Mouse (Mus musculus) mouse trophoblast stem cell (cell line): ENCODE data around the gene Epc2.
"Not testable (repeated sequence)": the region's sequence is repeated elsewhere in the genome, so short reads cannot be mapped to it uniquely, and the experiment has no call there.

Source experiments
- in situ Hi-C, 2 experiments: fragments of 300-500 bp; cut with MseI, MboI; formaldehyde crosslinking; loops; 2 replicates in 1 of 2; 3 replicates in 1 of 2; pipeline ENCODE4 v1.15.1; 2025

The Epc2 gene

DNA sequence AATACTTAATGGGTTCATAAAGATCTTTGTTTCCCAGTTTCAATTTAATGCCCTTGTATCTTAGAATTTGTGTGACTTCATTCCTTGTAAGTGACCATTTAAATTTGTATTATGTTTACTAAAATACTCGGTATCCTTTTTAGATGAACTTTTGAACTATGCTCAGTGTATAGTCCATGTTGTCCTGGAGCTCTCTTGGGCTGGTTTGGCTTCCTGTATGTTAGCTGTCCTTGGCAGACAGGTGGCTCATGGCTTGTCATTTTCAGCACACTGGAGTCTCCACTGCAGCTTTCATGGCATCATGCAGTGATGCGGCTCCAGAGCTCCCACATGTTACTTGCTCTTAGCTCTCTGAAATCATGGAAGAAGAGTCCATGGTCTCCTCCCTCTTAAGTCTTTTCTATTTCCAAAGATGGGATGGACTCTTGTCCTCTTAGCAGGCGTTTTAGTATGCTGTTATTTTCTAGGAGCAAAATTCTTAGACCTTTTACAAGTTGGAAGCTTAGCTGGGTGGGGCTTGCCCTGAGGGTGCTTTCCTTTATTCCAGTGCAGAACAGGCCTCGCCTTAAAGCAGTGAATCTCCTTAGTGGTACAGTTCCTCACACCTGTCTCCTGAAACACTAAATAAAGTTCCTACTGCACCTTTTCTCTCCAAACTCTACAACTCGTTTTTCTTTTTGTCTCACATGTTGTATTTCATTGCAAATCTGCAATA, 20.5 kb downstream of the Epc2 start:
- in situ Hi-C loops: no loop called here

DNA sequence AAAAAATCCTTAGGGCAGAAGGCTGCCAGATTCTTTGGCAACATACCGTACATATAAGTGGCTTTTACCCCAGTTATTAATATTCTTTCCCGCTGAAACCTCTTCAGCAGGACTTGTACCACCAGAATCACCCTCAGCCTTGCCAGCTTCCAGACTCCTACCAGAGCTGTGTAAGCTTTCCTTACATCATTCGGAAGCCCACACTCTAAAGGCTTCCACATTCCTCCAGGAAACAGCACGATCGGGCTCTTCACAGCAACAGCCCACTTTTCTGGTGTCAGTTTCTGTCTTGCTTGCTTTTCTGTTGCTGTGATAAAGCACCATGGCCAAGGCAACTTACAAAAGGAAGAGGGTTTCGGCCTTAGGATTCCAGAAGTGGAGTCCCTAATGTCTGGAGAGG, 21.2 kb downstream of the Epc2 start:
- in situ Hi-C loops: no loop called here

DNA sequence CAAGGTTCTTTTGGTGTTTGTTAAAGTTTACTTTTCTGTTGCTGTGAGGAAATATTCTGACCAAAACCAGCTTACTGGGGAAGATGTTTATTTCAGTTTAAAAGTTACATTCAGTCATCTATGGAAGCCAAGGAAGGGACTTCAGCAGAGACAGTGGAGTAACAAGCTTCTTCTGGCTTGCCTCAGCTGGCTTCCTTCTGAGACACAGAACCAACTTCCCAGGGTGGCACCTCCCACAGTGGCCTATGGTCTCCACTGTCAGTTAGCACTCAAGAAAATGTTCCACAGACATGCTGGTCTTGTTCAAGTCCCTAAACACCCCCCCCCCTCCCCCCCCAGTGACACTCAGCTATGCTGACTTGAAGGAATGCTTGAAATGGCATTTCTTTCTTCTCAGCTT, 30.9 kb downstream of the Epc2 start:
- in situ Hi-C loops: no loop called here

DNA sequence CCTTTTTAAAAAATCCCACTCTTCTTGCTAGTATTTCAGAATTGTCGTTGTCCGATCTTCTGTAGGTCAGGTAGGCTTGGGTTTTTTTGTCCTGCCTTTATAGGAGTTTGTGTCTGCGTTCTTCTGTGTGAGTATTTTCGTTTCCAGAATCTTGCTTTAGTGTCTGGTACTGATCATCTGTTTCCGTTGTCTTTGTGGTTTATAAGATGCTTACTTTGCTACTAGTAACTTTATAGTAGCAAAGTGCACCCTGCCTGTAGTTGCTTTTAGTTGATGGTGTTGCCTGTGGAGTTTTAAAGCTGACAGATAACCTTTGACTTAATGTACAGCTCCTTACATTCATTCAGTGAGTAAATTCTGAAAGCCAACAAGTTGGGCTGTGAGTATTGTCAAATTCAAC, 32.1 kb downstream of the Epc2 start:
- in situ Hi-C loops: no loop called here

DNA sequence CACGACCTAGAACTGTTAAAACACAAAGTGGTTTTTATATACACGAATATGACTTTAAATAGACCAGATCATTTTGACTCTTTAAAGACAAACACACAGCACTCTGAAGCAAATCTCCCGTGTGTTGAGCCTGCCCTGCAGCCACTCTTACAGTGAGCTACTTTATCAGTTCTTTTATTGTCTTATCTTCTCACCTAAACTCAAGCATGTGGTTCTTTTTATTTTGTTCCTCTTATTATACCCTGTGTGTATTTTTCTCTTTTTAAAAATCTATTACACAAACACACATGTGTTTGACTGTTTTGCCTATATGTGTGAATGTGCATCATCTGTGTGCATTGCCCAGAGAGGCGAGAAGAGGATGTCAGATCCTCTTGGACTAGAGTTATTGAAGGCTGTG, 50.1 kb downstream of the Epc2 start:
- in situ Hi-C loops: no loop called here

DNA sequence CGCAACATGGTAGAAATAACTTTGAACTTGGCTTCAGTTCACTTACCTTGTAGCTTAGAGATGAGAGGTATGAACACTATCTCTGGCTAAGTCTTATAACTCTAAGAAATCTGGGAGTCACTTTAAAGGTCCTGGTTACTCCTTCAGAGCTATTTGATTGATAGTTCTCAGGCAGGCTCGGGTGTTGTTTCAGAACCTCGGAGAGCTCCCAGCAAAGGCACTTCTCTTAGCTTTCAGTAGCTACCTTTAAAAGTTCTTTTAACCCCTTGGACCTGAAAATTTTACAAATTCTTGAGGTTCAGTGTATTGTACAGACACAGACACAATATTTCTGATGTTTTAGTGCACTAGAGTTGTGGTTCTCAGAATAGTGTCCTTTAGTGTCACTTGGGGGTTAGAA, 52.3 kb downstream of the Epc2 start:
- in situ Hi-C loops: no loop called here

DNA sequence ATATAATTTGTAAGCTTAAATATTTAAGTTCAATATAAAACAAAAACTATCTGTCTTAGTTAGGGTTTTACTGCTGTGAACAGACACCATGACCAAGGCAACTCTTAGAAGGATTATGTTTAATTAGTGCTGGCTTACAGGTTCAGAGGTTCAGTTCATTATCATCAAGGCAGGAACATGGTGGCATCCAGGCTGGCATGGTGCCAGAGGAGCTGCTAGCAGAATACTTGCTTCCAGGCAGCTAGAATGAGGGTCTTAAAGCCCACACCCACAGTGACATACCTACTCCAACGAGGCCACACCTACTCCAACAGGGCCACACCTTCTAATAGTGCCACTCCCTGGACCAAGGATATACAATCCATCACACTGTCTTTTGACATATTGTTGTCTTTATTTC, 53.9 kb downstream of the Epc2 start:
- in situ Hi-C loops: not testable (repeated sequence)

DNA sequence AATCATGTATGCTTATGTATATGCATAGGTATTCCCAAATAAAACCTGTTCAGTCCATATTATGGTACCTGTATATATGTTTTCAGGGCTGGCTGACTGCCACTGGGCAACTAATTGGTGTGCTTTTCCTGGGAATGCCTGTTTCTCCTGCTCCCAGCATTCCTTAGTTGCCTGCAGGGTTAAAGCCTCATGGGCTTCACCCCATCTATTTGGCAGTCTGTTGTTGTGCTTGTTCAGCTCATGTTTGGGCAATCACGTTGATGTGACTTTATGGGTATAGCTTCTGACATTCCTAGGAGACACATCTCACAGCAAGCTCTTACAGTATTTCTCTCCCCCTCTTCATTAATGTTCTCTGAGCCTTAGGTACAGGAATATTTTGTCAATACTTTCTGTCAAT, 59.5 kb downstream of the Epc2 start:
- in situ Hi-C loops: no loop called here

DNA sequence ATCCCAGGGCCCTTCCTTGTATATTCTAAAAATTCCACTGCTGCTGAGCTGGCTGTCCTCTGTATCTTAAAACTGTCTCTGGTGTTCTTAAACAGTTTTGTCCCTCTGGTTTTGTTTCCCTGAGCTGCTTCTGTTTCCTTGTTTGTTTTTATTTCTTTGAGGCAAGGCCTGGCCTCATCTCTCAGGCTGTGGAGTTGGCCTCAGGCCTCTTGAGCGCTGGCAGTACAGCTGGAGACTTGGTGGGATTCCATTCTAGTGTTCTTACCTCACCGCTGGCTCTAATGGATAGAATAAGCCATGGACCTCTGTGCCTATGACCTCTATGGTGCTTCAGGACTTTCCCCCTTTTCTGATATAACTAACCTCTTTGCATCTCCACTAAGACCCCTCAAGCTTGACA, 64.7 kb downstream of the Epc2 start:
- in situ Hi-C loops: no loop called here

DNA sequence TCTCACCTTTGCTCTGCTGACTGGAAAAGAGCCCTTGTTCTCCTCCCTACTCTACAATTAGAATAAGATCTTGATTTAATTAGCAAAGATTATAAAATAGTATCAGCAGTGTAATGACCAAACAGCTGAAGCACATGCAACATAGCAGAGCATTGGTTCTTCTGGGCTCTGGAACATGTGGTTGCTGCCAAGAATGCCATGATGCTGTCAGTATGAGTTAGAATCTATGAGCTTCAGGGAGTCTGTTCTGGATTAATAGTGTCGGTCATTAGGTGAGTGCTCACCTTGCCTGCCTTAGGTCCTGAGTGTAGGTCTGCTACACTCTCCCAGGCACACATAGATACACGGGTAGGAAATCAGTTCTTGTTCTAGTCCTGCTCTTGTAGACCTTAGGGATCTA, 69.1 kb downstream of the Epc2 start:
- in situ Hi-C loops: no loop called here

DNA sequence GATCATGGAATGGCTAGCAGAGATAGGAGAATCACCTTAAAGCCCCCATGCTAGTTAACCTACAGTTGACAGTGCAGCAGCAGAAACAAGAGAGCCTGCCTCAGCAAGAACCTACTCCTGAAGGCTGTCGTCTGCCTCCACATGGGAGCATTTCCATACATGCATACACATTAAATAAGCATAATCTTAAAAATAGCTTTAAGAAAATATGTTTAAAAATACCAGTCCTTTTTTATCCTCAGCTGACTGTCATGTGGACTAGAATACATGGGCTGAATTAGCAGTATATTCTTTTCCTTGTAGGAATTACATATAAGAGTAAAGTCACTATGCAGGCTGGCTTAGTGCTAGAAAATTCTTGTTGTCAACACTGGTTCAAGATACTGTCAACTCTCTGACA, 69.7 kb downstream of the Epc2 start:
- in situ Hi-C loops: no loop called here

DNA sequence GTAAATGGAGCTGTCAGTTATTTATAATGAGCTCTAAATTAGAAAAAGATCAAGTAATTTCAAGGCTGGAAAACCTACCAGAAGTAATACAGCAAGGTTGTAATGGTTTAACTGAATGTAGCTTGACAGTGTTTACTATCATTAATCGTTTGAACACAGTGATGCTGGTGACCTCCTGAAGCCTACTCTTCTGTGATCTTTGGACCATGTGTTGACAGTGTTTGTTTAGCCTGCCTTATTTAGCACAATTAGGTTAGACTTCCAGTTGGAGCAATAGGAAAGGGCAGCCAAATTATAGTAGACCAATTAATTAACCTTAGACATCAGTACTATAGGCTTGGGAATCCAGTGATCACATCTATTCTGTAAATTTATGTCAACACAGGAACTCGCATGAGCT, 70.3 kb downstream of the Epc2 start:
- in situ Hi-C loops: no loop called here

DNA sequence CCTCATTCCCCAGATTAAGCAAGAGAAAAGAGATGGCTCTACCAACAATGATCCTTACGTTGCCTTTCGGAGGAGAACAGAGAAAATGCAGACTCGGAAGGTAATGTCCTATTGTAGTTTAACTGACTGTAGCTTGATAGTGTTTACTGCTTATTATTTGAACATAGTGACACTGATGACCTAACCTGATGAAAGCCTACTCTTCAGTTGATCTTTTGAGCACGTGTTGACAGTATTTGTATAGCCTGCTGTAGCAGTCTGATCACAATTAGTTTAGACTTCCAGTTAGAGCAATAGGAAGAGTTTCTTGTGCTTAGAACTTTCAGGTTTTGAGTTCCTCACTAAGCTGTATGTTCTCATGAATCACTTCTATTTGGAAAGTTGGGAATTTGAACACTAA, 71.3 kb downstream of the Epc2 start:
- in situ Hi-C loops: no loop called here

DNA sequence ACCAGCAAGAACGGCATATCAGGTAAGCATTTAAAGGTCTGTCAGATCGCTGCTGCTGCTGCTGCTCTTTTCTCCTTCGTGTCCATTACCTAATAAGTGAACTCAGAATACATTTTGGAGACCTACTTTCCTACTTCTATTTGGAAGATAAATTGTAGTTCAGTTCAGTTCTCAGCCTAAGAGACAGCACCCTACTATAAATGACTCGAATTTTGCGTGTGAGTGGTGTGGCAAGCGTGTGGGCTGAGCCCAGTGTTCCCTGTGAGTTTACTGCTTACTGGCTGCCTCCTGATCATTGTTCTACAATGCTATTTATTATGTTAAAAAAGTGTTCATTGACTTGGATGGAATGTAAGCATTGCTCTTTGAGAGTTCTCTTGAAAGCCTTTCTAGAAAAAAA, 85.9 kb downstream of the Epc2 start:
- in situ Hi-C loops: no loop called here

DNA sequence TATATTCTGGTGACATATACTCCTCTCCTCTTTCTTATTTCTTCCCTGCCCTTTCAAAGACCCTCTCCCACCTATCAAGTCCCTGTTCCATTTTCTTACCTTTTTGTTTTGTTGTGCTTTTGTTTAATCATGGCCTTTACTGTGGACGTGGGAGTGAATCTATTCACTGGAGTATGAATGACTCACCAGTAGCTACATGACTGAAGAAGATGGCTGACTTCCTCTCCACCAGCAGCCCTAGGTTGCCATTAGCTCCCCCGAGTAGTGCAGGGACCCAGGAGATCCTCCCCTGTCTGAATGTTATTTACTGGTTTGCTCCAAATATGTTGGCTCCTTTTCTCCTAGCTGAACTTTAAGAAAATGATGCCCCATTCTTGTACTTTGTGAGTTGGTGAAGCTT, 86.8 kb downstream of the Epc2 start:
- in situ Hi-C loops: no loop called here

DNA sequence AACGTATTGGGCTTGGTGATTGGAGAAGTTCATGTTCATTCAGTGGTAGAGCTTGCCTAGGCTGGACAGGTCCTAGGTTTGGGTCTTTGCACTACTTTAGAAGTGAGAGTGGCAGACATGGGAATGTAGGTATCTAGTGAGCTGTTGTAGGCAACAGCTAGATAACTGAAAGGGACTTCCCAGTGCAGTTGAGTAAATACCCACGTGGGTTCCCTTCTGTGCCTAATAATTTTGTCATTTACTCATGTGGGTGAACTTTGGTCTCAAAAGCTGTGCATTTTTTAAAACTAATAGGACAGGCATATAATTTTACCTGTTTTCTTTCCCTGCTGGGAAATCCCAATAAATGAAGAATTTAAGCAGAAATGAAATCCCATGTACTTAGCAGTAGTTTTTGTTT, 88.5 kb downstream of the Epc2 start:
- in situ Hi-C loops: no loop called here

DNA sequence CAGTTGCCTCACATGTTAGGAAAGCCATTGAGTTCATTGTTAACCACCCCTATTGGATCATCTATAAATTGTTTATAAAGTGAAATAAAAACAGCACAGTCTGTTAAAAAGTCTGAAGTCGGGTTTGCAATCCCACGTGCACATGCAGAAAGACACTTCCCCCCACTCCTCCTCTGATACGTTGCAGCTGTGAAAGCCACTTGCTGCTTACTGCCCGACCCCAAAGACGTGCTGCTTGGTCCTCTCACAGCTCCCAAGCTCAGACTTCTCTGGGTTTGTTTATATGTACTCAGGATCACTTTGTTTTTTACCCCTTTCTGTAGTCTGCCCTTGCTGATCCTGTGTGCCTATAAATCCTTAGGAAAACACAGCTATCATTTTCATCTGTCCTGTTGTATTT, 96.5 kb downstream of the Epc2 start:
- in situ Hi-C loops: no loop called here

DNA sequence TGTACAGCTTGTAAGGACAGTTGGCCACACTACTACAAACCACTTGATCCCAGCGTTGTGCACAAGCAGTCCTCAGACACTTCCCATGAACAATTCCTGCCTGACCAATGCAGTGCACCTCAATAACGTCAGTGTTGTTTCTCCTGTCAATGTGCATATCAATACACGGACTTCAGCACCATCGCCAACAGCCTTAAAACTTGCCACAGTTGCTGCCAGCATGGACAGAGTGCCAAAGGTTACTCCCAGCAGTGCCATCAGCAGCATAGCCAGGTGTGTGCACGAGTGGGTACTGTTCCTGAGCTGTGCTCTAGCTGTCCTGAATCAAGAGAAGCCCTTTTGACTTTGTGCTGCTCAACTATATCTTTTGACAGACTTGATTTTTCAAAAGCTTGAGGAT, 97.2 kb downstream of the Epc2 start:
- in situ Hi-C loops: no loop called here

DNA sequence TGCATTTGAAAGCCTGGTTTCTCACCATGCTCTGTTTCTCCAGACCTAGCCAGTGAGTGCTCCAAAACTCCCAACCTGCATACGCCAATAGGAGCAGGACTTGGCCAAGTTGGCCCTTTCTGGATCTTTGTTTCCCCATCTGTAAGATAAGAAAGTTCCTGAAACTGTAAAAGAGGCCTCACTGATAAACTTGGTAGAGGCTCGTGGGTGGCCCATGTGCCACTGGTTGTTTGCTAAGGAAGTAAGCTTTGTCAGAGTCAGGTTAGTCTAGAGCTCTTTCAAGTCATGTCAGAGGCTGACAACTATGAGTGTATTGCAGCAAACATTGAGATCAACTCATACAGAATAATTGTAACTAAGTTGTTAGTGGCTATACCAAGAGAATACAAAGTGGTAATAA, 101.8 kb downstream of the Epc2 start:
- in situ Hi-C loops: no loop called here

DNA sequence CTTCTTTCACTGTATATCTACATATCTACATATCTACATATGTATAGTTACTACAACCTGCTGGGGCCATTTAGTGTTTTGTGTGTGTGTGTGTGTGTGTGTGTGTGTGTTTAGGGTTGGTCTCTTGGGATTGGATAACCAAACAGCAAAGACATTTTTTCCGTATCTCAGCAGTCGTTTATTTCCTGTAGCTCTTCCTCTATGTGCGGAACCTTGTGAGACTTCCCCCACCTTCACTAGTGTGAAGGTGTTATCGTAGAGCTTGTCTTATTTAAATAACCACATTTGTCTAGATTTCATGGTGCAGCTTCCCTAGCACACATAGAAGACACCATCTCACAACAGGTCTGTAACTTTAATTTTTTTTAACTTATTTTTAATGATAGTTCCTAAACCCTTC, 106.1 kb downstream of the Epc2 start:
- in situ Hi-C loops: no loop called here

DNA sequence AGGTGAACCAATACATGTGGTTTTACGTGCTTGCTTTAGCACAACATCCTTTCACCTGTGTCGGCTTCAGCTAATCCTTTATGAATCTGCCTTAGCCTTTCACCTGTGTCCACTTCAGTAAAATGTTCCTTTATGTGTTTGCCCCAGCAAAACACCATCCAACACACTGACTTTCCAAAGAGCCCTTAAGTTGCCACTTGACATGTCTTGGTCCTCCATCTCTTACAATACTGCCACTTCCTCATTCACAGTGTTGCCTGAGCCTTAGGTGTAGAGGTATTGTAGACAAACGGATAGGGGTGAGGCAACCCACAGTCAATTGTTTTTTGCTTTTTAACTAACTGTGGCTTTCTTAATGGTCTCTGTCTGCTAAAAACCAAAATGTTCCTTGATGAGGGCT, 107.1 kb downstream of the Epc2 start:
- in situ Hi-C loops: no loop called here

DNA sequence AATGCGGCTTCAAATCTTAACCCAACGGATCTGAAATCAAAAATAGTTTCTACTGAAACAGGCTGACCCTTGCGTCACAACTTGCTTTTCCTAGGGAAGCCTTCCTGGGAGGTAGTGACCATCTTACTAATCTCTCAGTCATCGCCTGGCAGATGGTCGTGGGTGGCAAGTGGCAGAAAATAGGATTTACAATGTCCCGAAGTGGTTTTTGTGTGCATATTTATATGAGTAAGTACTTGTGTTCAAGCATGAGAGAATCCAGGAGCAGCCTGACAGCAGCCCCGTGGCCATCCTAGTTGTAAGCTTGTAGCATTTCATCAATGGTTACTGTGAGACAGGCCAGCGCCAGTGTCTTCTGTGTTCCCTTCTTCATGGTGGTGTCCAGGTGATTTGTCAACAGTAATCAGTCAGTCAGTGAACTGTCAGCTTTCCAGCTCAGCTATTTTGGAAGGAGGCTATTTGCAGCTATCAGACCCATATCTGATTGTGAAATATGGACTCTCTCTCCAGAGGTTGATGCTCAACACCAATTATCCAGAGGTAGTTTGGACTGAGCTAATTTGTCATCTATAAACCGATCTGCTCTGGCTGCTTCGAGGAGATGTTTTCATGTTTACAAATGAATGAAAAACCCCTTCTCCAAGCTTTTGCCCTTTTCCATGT, 111.5 kb downstream of the Epc2 start:
- in situ Hi-C loops: no loop called here

DNA sequence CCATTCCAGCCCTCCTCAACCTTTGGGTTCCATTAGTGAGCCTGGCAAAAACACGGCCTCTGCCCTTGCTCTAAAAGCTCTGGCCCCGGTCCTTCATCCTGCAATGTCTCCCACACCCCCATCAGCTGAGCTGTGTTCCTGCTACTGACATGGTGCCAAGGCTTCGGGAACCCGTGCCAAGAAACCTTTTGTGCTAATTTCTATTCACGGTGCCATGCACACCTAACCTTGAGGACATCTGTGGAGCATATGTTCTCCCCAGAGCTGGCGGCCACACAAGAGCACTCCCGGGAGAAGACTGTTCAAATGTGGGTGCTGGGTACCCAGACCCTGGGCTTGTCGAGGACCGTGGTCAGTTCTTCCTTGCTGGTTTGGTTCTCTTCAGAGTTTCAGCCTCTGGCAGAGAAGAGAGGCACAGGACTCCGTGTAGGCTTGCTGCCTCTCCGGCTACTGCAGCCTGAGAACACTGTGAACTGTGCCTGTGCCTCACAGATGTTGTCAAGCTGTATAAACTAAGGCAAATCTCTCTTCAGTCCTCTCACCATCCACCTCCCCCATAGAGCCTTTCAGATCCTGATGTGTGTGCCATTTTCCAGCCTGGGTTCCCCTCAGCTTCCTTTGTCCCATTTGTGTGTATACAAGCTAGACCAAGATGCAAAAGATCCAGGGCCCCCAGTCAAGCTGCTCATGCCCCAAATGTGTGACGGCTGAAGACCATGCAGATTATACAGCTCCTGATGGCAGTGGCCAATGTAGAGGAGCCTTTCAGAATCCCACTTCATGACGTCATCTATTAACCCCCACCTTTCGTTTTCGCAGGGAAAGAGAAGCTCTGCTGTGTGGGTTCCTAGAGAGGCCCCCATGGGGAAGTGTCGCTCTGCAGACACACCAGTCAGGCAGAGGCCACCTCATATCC, 118.8 kb downstream of the Epc2 start:
- in situ Hi-C loops: no loop called here
